Mouse (Mus musculus): Measurements from ENCODE around the gene Xrcc4. TPM values are rescaled to one million over a fixed set of nuclear protein-coding genes. Genes with fewer than 3 reads are reported as not detected.

Xrcc4 gene
- polyA plus RNA-seq, 1 experiment, result 12.3 TPM

- H3K4me3 ChIP-seq (ENCODE audit: insufficient read depth, low read depth, low read length), result no peak overlapping the region
- no peak overlapping the region for H3K27ac ChIP-seq (replicated peaks; ENCODE audit: low read depth, low read length)
- peaks cover 4% of the 10 kb centered on the region; the same call in 1 of the 2 replicates for H3K4me1 ChIP-seq (ENCODE audit: control insufficient read depth, insufficient read depth, insufficient read length, low read length)
These were observed 77.2 kb downstream of the Xrcc4 start for GRCm38 (mm10) chr13:90012198-90012597.

DNA sequence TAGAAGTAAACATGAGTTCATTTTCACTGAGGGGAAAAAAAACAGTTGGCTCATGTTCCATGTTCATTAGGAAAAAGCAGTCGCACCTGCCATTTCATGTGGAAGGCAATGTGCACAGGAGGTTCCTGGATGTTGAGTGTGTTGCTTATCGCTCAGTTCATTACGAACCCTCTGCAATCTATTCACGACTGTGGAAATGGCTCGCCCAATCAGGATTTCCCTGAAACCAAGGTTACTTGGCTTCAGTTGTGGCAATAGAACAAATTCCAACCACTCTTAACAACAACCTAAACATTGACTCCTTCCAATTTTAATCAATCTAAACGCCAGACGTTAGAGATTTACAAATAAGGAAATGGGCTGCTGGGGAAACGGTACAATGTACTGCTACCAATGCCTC, 78.3 kb downstream of the Xrcc4 start:
- no peak overlapping the region for H3K4me3 ChIP-seq (ENCODE audit: insufficient read depth, low read depth, low read length)
- no peak overlapping the region for H3K27ac ChIP-seq (replicated peaks; ENCODE audit: low read depth, low read length)
- peaks cover 4% of the 10 kb centered on the region; the same call in 1 of the 2 replicates for H3K4me1 ChIP-seq (ENCODE audit: control insufficient read depth, insufficient read depth, insufficient read length, low read length)

DNA sequence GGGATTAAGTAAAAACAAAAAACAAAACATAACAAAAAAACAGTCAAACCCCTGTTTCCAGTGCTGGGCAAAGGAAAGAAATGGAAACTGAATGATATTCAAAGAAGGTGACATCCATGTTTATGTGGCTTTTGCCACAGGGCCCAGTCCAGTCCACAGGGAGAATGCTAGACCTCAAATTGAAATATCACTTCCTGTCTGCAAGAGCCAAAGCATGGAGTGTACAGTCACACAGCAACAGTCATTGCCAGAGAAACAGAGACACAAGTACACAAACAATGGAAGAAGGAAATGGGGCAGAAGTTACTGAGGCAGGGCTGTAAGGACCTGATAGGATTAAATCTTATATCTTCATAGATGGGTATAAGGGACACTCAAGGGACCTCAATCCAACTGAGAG, 79.6 kb downstream of the Xrcc4 start:
- Histone ChIP-seq H3K27ac (replicated peaks; ENCODE audit: low read depth, low read length) (no peak overlapping the region), H3K4me3 (ENCODE audit: insufficient read depth, low read depth, low read length) (no peak overlapping the region)

GRCm38 (mm10) chr13:90005561-90005960, 83.8 kb downstream of the Xrcc4 start:
- H3K27ac ChIP-seq (replicated peaks; ENCODE audit: low read depth, low read length), result no peak overlapping the region
- H3K4me3 ChIP-seq (ENCODE audit: insufficient read depth, low read depth, low read length), result no peak overlapping the region
- H3K4me1 ChIP-seq (ENCODE audit: control insufficient read depth, insufficient read depth, insufficient read length, low read length), result peaks cover 4% of the 10 kb centered on the region; the same call in 1 of the 2 replicates

More for the DNA sequence above, 79.6 kb downstream of the Xrcc4 start:
- peaks cover 4% of the 10 kb centered on the region; the same call in 1 of the 2 replicates for H3K4me1 ChIP-seq (ENCODE audit: control insufficient read depth, insufficient read depth, insufficient read length, low read length)

DNA sequence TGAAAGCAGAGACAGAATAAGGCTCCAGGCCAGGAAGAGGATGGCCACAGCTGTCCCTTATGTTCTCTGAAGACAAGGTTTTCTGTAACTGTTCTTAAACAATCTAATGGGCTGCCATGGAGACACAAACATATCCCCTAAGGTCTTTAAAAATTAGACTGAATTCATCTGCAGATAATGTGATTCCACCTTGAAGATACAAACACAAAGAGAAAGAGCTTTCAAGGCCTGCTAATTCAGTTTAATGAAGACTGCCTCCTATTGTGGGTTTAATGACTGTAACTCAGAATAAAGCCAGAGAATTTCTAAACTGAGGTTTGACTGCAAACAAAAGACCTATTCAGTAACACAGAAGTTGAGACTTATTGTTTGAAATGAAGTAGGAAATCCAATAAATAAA, 91.9 kb downstream of the Xrcc4 start:
- Histone ChIP-seq H3K4me3 (ENCODE audit: insufficient read depth, low read depth, low read length) (no peak overlapping the region), H3K4me1 (ENCODE audit: control insufficient read depth, insufficient read depth, insufficient read length, low read length) (no peaks in the 10 kb centered on the region), H3K27ac (replicated peaks; ENCODE audit: low read depth, low read length) (no peak overlapping the region)

- no peaks in the 10 kb centered on the region for H3K4me1 ChIP-seq (ENCODE audit: control insufficient read depth, insufficient read depth, insufficient read length, low read length)
- no peak overlapping the region for H3K4me3 ChIP-seq (ENCODE audit: insufficient read depth, low read depth, low read length)
- H3K27ac ChIP-seq (replicated peaks; ENCODE audit: low read depth, low read length), result no peak overlapping the region
These were observed 103.3 kb downstream of the Xrcc4 start for GRCm38 (mm10) chr13:89986087-89986486.

DNA sequence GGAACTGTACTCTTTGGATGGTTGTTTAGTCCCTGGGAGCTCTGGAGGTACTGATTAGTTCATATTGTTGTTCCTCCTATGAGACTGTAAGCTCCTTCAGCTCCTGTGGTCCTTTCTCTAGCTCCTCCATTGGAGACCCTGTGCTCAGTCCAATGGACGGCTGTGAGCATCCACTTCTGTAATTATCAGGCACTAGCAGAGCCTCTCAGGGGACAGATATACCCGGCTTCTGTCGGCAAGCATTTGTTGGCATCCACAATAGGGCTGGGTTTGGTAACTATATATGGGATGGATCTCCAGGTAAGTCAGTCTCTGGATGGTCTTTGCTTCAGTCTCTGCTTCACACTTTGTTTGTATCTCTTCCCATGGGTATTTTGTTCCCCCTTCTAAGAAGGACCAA, 118.5 kb downstream of the Xrcc4 start:
- H3K27ac ChIP-seq (replicated peaks; ENCODE audit: low read depth, low read length), result no peak overlapping the region
- H3K4me3 ChIP-seq (ENCODE audit: insufficient read depth, low read depth, low read length), result no peak overlapping the region
- H3K4me1 ChIP-seq (ENCODE audit: control insufficient read depth, insufficient read depth, insufficient read length, low read length), result no peaks in the 10 kb centered on the region

DNA sequence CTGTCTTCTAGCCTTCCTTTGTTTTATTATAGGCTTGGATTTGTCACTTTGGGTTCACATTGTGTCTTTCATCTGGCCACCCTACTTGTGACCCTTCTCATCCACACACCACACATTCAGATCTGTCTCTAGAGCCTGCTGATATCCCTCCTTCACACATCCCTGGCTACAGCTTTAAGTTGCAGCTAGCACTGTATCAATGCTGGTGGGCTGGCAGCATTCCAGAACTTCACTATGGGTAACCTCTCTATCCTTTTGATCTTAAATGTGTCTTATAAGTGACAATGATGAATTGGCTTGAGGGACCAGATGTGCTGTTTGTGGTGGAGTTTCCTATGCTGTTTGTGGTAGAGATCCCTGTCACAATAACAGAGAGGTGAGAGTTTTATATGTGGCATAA, 120.7 kb downstream of the Xrcc4 start:
- Histone ChIP-seq H3K4me3 (ENCODE audit: insufficient read depth, low read depth, low read length) (no peak overlapping the region), H3K27ac (replicated peaks; ENCODE audit: low read depth, low read length) (no peak overlapping the region), H3K4me1 (ENCODE audit: control insufficient read depth, insufficient read depth, insufficient read length, low read length) (no peaks in the 10 kb centered on the region)

- H3K4me3 ChIP-seq (ENCODE audit: insufficient read depth, low read depth, low read length), result no peak overlapping the region
- no peak overlapping the region for H3K27ac ChIP-seq (replicated peaks; ENCODE audit: low read depth, low read length)
- no peaks in the 10 kb centered on the region for H3K4me1 ChIP-seq (ENCODE audit: control insufficient read depth, insufficient read depth, insufficient read length, low read length)
These were observed 145.1 kb downstream of the Xrcc4 start for GRCm38 (mm10) chr13:89944354-89944753.

GRCm38 (mm10) chr13:89929477-89929876, 159.9 kb downstream of the Xrcc4 start:
- Histone ChIP-seq H3K27ac (replicated peaks; ENCODE audit: low read depth, low read length) (no peak overlapping the region), H3K4me3 (ENCODE audit: insufficient read depth, low read depth, low read length) (no peak overlapping the region), H3K4me1 (ENCODE audit: control insufficient read depth, insufficient read depth, insufficient read length, low read length) (no peaks in the 10 kb centered on the region)

DNA sequence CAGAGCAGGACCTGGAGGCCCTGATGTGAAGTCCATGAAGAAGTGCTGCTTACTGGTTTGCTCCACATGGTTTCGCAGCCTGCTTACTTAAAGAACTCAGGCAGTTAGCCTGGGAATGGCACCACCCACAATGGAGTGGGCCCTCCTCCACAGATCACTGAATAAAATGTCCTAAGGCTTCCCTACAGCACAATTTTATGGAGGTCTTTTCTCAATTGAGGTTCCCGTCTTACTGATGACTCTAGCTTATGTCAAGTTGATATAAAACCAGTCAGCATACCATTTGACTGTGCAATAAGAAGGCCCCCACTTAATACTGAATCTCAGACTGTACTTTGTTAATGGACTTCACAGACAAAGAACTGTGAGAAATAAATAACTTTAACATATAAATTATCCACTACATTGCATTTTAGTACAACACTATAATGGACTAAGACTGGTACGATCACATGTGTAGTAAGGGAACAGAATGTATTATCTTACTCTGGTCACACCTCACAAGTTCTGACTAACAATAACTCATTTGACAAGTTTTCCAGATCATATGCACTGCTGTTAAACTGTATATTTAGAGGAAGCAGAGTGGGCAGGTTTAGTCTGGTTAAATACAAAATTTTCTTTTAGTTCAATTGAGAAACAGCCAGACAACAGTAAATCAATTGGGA, 170.5 kb downstream of the Xrcc4 start:
- Histone ChIP-seq H3K27ac (replicated peaks; ENCODE audit: low read depth, low read length) (no peak overlapping the region), H3K4me3 (ENCODE audit: insufficient read depth, low read depth, low read length) (no peak overlapping the region), H3K4me1 (ENCODE audit: control insufficient read depth, insufficient read depth, insufficient read length, low read length) (no peaks in the 10 kb centered on the region)

DNA sequence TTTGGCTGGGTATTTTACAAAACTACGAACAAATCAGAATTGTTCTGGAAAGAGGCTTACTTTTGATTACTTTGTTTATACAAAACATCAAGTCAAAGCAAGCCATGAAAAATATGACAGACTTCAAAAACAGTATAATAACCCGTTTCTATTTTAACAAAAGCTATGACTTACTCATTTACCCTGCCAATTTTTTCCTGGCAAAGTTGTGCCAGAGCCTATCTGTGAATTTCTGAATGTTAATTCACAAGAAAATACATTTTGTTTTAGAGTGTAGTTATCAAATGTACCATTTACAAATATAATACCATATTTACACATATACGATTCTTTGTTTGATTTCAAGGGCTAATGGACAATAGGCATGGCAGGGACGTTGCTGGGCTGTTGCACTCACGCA, 175.1 kb downstream of the Xrcc4 start:
- no peaks in the 10 kb centered on the region for H3K4me1 ChIP-seq (ENCODE audit: control insufficient read depth, insufficient read depth, insufficient read length, low read length)
- H3K4me3 ChIP-seq (ENCODE audit: insufficient read depth, low read depth, low read length), result no peak overlapping the region
- H3K27ac ChIP-seq (replicated peaks; ENCODE audit: low read depth, low read length), result no peak overlapping the region

- Histone ChIP-seq H3K4me1 (ENCODE audit: control insufficient read depth, insufficient read depth, insufficient read length, low read length) (no peaks in the 10 kb centered on the region), H3K27ac (replicated peaks; ENCODE audit: low read depth, low read length) (no peak overlapping the region), H3K4me3 (ENCODE audit: insufficient read depth, low read depth, low read length) (peak overlapping the region; percentile 20; the same call in 1 of the 2 replicates)
These were observed 175.5 kb downstream of the Xrcc4 start for GRCm38 (mm10) chr13:89913891-89914290.

DNA sequence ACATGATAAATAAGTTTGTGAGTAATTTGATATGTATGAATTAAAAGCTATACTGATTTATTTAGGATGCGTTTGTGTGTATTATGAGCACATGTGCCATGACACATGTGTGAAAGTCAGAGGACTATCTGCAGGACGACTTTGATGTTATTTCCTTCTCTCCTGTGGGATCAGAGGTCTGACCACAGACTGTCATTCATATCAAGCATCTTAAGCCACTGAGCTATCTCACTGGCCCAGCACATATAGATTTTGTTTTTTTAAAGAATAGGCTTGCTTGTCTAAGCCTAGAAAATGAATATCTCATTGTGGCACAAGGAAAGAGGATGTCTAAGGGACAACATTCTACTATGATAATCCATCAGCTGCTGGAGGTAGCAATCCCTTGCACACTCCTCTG, 183.3 kb downstream of the Xrcc4 start:
- H3K27ac ChIP-seq (replicated peaks; ENCODE audit: low read depth, low read length), result no peak overlapping the region
- H3K4me3 ChIP-seq (ENCODE audit: insufficient read depth, low read depth, low read length), result no peak overlapping the region
- no peaks in the 10 kb centered on the region for H3K4me1 ChIP-seq (ENCODE audit: control insufficient read depth, insufficient read depth, insufficient read length, low read length)

- Histone ChIP-seq H3K4me1 (ENCODE audit: control insufficient read depth, insufficient read depth, insufficient read length, low read length) (no peaks in the 10 kb centered on the region), H3K4me3 (ENCODE audit: insufficient read depth, low read depth, low read length) (no peak overlapping the region), H3K27ac (replicated peaks; ENCODE audit: low read depth, low read length) (no peak overlapping the region)
These were observed 190.3 kb downstream of the Xrcc4 start for GRCm38 (mm10) chr13:89899066-89899465.

- H3K27ac ChIP-seq (replicated peaks; ENCODE audit: low read depth, low read length), result no peak overlapping the region
- no peaks in the 10 kb centered on the region for H3K4me1 ChIP-seq (ENCODE audit: control insufficient read depth, insufficient read depth, insufficient read length, low read length)
- no peak overlapping the region for H3K4me3 ChIP-seq (ENCODE audit: insufficient read depth, low read depth, low read length)
These were observed 197.3 kb downstream of the Xrcc4 start for GRCm38 (mm10) chr13:89892140-89892539.
